Mouse (Mus musculus): ENCODE measurements around the gene Usp54.

Gene Usp54

DNA sequence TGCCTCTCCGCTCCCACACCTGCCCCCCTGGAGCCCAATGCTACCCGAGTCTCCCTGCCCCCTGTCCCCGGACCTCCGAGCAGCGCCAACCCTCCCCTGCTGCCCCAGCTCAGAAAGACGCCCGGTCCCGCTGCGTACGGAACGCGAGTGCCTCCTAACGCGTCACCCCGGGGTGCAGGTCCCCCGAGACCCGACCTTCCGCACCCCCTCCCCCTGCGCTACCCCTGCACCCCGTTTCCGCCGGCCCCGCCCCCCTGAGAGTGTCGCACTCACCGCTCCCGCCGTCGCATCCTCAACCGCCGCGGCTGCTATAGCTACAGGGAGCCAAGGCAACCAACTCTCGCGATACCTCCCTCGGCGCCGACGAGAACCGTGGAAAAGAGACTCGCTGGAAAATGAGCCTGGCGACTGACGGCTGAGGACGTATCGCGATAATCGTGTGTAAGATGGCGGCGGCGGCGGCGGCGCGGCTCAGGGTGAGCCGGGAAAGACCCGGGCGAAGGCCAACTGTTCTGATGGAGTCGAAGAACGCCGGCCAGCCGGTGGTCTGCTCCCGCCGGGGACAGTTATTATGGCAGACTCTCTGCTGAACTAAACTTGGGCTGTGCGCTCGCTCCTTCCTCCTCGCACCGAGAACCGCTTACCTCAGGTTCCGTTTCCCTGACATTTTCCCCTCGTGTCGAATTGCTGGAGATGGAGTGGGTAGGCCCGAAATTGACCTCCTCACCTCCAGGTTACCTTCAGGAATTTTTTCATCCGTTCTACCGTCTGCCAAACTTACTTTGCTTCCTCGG lies at the start of gene Usp54:
Usp54 (minus strand) TSS at position 420 of the 794 bp plus-strand sequence.
- in situ Hi-C loops (cut with MboI; ENCODE audit: low pct_unique_long_range_greater_than_20kb in 1 of 2, low sequenced_read_pairs in 2 of 2, unreplicated experiment in 1 of 2): no loop called here

- in situ Hi-C loops (cut with MboI; ENCODE audit: low pct_unique_long_range_greater_than_20kb in 1 of 2, low sequenced_read_pairs in 2 of 2, unreplicated experiment in 1 of 2): no loop called here
Observed at GRCm38 (mm10) chr14:20689009-20689408, 48.1 kb upstream of the Usp54 start.

- in situ Hi-C loops (cut with MboI; ENCODE audit: low pct_unique_long_range_greater_than_20kb in 1 of 2, low sequenced_read_pairs in 2 of 2, unreplicated experiment in 1 of 2): no loop called here
Observed at GRCm38 (mm10) chr14:20686576-20686975, 45.7 kb upstream of the Usp54 start.

DNA sequence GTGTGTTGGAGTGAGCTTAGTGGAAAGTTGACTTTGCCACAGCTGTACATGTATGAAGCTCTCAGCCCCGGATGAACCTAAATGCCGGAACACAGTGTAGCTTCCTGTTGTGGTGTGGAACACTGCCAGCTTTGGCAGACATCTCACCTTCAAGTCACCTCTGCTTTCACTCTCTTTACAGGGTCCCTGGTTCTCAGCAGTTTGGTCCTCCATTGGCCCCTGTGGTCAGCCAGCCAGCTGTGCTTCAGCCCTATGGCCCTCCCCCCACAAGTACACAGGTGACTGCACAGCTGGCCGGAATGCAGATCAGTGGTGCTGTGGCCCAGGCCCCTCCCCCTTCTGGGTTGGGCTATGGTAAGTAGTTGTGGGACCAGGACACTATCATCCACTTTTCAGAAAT lies 41.6 kb upstream of the Usp54 start:
- in situ Hi-C loops (cut with MboI; ENCODE audit: low pct_unique_long_range_greater_than_20kb in 1 of 2, low sequenced_read_pairs in 2 of 2, unreplicated experiment in 1 of 2): no loop called here

DNA sequence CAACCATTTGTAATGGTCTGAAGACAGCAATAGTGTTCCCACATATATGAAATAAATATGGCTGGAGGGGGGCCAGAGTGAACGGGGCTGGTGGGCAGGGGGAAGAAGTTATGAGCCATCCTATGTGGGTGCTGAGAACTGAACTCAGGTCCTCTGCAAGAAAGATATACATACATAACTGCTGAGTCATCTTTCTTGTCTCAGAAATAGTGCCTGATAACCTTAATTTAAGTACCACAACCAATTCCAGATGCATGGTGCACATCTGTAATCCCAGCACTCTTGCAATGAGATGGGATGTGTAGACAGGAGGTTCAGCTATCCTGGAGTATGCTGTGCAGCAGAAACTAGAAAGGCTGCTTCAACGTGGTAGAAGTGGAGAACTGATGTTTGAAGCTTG lies 40.9 kb upstream of the Usp54 start:
- in situ Hi-C loops (cut with MboI; ENCODE audit: low pct_unique_long_range_greater_than_20kb in 1 of 2, low sequenced_read_pairs in 2 of 2, unreplicated experiment in 1 of 2): no loop called here

- in situ Hi-C loops (cut with MboI; ENCODE audit: low pct_unique_long_range_greater_than_20kb in 1 of 2, low sequenced_read_pairs in 2 of 2, unreplicated experiment in 1 of 2): no loop called here
Observed at GRCm38 (mm10) chr14:20677906-20678305, 37.0 kb upstream of the Usp54 start.

DNA sequence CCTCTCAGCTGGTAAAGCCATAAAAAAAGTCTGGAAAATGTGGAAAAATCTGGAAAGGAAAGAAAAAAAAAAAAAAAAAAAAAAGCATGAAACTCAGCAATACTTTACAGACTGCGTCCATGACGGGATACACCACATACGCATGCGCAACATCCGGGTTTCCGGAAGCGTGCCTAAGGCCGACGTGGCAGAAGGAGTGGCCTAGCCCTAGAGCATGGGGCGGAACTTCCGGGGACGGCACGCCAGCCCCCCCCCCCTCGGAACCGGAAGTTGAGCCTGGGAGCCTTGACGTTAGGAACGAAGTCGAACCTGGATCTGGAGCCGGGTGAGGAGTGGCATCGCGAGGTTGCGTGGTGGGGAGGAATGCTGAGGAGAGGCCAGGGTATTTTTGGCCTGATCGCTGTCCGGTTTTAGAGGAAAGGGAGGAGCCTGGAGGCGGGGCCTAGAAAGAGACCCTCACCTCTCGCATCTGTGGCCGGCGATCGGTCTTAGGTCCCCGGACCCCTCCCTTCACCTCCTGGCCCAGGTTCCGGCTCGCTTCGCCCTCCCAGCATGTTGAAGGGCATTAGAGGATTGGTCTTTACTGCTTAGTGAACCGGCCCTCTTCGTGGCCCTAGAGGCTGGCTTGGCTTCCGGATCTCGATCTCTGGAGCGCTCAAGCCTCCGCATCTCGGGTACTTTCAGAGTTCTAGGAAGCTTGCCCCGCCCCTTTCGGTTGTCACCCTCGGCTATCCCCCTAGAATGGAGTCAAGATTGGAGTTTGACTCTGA lies 33.4 kb upstream of the Usp54 start, which contains the start of gene Sec24c:
Sec24c (plus strand) TSS at position 245 of the 770 bp plus-strand sequence.
- in situ Hi-C loops (cut with MboI; ENCODE audit: low pct_unique_long_range_greater_than_20kb in 1 of 2, low sequenced_read_pairs in 2 of 2, unreplicated experiment in 1 of 2): loop anchor here in 1 of 2 experiments (5.0 kb wide), 1 partner anchor 97 kb away; no protein-coding TSS in a partner anchor

DNA sequence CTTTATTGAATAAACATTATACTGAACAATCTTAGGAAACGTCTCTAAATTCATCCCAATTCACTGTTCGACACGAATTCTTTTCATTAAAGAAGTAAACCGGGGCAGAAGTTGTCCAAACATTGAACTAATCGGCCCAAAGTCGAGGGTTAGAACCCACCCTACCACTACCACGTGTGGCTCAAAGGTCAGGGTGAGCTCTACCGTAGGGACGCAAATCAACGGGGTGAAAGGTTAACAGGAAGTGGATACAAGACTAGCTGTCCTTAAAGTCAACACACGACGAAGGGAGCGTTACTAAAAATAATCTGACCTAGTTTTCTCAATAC lies 32.8 kb upstream of the Usp54 start:
- in situ Hi-C loops (cut with MboI; ENCODE audit: low pct_unique_long_range_greater_than_20kb in 1 of 2, low sequenced_read_pairs in 2 of 2, unreplicated experiment in 1 of 2): loop anchor here in 1 of 2 experiments (5.0 kb wide), 1 partner anchor 96 kb away; no protein-coding TSS in a partner anchor

DNA sequence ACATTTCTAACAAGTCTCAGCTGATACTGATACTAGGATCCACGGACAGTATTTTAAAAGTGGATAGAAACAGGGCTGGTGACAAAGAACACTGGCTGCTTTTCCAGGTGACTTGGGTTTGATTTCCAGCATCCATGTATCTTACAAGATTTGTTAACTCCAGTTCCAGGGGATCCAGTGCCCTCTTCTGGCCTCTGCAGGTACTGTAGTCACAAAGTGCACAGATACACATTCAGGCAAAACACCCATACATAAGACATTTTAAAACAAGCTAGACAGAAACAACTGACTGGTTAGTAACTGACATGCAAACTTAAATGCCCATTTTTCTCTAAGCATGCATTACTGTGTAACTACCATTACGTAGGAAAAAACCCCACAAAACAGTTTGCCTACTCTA lies 32.1 kb upstream of the Usp54 start:
- in situ Hi-C loops (cut with MboI; ENCODE audit: low pct_unique_long_range_greater_than_20kb in 1 of 2, low sequenced_read_pairs in 2 of 2, unreplicated experiment in 1 of 2): loop anchor here in 1 of 2 experiments (5.0 kb wide), 1 partner anchor 96 kb away; no protein-coding TSS in a partner anchor

- in situ Hi-C loops (cut with MboI; ENCODE audit: low pct_unique_long_range_greater_than_20kb in 1 of 2, low sequenced_read_pairs in 2 of 2, unreplicated experiment in 1 of 2): no loop called here
Observed at GRCm38 (mm10) chr14:20668154-20668810, 27.4 kb upstream of the Usp54 start, which contains the start of gene Synpo2l. TSS of gene Synpo2l (minus strand) at chr14:20668354.

DNA sequence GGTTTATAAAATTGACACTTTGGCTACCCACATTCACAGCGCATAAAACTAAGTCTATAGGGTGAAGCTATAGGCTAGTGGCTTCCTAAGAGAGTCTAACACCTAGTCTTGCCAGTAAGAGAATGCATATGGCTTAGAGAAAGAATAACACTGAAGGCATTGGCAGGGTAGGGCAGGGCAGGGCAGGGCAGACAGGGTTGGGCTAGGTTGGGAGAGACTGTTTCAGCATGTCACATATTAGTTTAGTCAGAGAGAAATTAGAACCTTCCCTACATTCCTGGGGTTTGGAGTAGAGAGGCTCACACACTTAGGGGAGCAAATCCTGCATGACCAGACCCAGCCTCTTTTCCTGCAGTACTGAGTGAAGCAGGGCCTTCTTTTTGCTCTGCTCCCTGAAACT lies 26.6 kb upstream of the Usp54 start:
- in situ Hi-C loops (cut with MboI; ENCODE audit: low pct_unique_long_range_greater_than_20kb in 1 of 2, low sequenced_read_pairs in 2 of 2, unreplicated experiment in 1 of 2): no loop called here

DNA sequence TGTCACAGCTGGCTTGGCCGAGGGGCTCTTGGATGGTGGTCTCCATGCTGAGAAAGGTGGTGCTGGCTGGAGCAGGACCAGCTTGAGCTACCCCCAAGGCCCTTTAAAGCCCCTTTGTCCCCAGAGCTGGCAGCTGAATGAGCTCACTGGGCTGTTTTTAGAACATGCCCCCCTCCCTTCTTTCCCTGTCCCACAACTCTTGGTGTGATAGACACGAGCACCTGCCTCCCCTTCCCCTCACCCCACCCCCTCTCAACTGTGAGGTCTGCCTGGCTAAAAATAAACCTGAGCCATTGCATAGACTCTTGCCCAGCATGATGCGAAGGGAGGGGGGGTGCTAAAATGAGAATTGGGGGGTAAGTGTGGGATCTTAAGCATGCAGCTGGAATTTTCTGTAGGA lies 23.6 kb upstream of the Usp54 start:
- in situ Hi-C loops (cut with MboI; ENCODE audit: low pct_unique_long_range_greater_than_20kb in 1 of 2, low sequenced_read_pairs in 2 of 2, unreplicated experiment in 1 of 2): no loop called here

GRCm38 (mm10) chr14:20663601-20664000 lies 22.7 kb upstream of the Usp54 start:
- in situ Hi-C loops (cut with MboI; ENCODE audit: low pct_unique_long_range_greater_than_20kb in 1 of 2, low sequenced_read_pairs in 2 of 2, unreplicated experiment in 1 of 2): no loop called here

DNA sequence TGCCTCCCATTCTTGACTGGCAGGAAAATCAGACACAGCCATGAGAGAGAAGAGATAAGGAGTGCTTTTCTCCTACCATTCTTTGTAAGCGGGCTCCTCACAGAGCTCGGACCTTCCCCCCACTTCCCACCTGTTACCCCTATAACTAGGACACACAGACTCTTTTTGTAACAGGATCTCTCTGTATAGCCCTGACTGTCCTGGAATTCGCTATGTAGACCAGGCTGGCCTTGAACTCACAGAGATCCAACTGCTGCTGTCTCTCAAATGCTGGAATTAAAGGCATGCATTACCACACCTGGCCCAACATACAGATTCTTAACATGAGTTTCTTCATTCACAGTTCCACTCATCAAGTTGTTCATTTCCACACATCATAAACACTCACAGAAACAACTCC lies 21.9 kb upstream of the Usp54 start:
- in situ Hi-C loops (cut with MboI; ENCODE audit: low pct_unique_long_range_greater_than_20kb in 1 of 2, low sequenced_read_pairs in 2 of 2, unreplicated experiment in 1 of 2): no loop called here

DNA sequence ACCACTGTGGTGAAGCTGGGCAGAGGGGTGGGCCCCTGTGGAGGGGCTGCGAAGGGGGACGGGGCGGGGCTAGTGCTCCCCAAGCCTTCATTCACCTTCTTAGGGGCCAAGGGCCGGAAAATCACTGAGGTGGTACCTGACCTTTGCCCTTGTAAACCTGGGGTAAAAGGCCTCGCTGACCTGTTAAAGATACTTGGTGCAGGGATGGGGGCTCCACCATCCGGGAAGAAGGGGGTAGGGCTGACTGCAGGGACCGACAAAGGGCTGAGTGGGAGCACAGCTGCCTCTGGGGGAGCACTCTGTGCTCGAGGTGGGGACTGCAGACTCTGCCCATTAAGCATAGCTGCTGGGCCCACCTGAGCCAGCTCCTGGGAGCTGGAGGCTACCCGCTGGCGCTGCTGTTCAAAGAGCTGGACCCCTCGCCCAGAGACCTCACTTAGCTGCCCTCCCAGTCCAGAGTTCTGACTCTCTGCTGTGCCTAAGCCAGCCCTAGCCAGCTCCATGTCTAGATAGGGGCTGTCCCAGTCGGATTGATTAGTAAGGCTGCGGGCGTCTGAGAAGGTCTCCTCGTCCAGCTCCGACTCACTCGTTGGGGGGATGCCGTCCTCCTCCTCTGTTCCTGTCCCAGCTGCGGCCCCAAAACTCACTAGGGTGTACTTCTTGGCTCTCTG lies 20.9 kb upstream of the Usp54 start:
- in situ Hi-C loops (cut with MboI; ENCODE audit: low pct_unique_long_range_greater_than_20kb in 1 of 2, low sequenced_read_pairs in 2 of 2, unreplicated experiment in 1 of 2): no loop called here

DNA sequence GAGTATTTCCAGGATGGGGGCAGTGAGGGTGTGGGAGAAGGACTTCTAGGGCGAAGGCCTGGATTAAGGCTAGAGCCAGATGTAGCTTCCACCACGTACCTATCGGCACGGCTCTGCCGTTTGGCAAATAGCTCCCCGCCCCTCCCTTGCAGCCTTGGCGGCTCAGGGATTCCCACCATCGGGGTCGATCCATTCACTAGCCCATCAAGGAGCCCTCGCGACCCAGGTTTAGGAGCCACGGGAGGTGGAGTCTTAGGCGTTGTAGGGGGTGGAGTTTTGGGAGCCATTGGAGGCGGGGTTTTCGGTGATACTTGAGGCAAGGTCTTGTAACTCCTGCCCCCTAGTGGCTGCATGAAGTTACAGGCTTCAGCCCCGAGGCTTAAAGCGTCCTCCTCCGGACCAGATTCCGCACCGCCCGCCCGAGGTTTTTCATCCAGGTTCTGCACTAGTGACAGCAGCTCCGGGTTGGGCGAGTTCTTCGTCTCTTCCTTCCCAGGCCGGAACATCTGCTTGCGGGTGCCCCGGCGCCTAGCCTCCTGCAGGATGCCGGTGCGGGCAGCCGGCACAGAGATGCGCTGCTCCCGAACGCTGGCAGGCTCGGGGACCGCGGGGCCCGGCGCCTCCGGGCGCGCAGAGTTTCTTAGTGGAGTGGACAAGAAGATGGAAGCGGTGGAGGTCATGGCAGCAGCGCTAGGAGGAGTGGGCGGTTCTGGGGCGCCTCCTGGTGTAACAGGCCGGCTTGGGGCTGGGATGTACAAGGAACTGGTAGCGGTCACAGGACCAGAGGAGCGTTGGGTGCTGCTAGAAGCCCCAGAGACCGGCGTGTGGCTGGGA lies 20.2 kb upstream of the Usp54 start:
- in situ Hi-C loops (cut with MboI; ENCODE audit: low pct_unique_long_range_greater_than_20kb in 1 of 2, low sequenced_read_pairs in 2 of 2, unreplicated experiment in 1 of 2): no loop called here

DNA sequence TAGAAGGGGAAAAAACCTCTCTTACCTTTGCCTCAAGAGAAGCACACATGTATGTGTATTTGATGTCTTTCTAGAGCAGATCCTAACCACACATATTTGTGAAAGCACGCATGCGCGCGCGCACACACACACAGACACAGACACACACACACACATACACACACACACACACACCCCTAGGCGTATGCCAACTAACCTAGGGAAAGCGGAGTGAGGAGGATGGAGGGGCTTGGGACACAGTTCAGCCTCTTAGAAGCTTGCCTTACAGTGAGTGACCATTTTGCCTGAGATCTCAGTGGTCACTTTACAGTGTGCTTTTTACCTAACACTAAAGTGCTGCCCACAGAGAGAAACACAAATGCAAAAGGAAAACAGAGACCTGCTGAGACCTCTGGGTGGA lies 18.8 kb upstream of the Usp54 start:
- in situ Hi-C loops (cut with MboI; ENCODE audit: low pct_unique_long_range_greater_than_20kb in 1 of 2, low sequenced_read_pairs in 2 of 2, unreplicated experiment in 1 of 2): loop anchor here in 1 of 2 experiments (5.0 kb wide), 1 partner anchor 72 kb away; no protein-coding TSS in a partner anchor

DNA sequence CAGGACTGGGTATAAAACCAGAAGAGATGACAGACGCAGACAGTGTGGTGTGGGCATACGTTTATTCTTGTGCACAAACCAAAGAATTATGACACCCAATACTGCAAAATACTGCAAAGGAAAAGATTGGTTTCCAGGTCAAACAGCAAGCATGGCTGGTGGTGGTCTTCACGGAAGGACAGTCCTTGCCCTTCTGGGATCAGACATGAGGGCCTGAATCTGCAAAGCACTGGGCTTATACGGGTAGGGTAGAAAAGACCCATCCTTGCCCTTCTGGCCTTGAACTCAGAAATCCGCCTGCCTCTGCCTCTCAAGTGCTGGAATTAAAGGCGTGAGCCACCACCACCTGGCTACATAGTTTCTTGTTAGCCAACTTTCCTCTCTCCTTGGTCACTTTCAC lies 18.0 kb upstream of the Usp54 start:
- in situ Hi-C loops (cut with MboI; ENCODE audit: low pct_unique_long_range_greater_than_20kb in 1 of 2, low sequenced_read_pairs in 2 of 2, unreplicated experiment in 1 of 2): loop anchor here in 1 of 2 experiments (5.0 kb wide), 1 partner anchor 72 kb away; no protein-coding TSS in a partner anchor
